Mouse (Mus musculus) kidney, adult 8-10 months (tissue): Measurements from ENCODE around the gene Mef2d.

Experiments used
- DNase-seq, 2 experiments: peaks; one replicate each; pipeline ENCODE4 v3.0.0; 2022

Mef2d gene

GRCm38 (mm10) chr3:88141787-88142523 is at the start of gene Mef2d:
Mef2d (plus strand) TSS chr3:88142372.
- DNase-seq, result peak; percentile 94

DNA sequence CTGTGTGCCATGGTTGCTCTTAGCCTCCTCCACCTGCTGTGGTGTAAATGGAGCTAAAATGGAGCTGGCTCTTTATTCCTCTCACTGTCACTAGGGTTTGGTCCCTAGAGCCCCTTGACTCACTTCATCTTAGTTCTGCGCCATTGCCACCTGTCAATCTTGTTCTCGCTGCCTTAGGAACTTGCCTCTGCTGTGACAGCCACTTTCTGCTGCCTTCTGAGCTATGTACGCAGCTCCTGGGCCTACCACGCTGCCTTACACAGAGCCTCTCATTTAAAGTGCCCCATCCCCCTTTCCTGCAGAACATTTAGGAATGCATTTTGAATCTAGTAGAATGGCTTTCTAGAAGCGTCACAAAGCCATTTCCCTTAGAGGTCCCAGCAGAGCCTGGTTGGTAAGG is 48.0 kb upstream of the Mef2d start:
- no peak for DNase-seq

- DNase-seq, result no peak
Measured at GRCm38 (mm10) chr3:88097666-88098065, 44.5 kb upstream of the Mef2d start.

DNA sequence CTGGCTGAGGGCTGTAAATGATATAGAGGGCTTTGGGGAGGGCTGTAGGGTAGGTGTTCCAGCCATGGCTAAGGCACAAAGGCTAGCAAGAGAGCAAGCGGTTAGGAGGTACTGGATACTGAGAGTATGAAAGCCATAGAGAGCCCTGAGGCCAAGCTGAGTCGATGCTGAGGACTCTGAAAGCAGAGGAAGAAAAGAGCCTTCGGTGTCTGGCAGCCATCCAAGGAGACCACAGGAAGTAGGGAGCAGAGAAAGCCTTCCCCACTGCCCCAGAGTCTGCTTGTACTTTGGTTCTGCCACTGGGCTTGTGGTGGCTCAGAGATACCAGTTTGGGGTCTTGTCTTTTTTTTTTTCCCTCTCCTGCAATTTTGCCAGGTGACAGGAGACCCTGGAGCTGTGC is 41.9 kb upstream of the Mef2d start:
- no peak for DNase-seq

DNA sequence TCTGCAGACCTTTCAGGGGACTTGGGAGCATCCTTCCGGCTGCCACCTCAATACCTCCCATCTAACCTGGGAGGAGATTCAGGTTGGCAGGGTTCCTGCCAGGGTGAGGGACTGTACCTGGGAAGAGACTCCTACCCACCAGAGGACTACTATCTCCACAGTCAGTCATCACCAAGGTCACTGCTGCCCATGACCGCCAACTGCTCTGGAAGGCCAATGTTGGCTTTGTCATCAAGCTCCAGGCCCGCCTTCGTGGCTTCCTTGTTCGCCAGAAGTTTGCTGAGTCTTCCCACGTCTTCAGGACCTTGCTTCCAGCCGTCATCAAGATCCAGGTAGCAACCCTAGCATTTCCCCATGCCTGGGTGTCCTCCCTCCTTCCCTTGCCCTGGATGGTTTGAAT is 40.4 kb upstream of the Mef2d start:
- DNase-seq, result no peak

- peak in 1 of 2 experiments; percentile 27 for DNase-seq
Measured at GRCm38 (mm10) chr3:88102196-88102595, 40.0 kb upstream of the Mef2d start.

- DNase-seq, result peak; percentile 23 to 33
Measured at GRCm38 (mm10) chr3:88102611-88103010, 39.6 kb upstream of the Mef2d start.

DNA sequence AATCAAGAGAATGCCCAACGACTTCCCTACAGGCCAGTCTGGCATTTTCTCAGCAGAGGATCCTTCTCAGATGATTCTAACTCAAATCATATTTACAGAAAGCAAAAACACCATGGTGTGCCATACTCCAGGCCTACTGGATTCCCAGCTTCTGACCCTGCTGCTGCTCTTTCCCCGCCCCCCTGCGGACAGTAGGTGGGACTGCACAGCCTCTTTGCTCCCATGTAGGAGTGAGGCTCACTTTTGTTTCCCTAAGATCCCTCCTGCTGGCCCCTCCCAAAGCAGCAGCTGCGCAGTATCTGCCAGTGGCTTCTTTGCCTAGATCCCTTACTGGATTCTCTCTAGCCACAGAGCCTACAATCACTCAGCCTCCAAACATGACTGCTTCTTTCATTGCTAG is 36.0 kb upstream of the Mef2d start:
- no peak for DNase-seq

DNA sequence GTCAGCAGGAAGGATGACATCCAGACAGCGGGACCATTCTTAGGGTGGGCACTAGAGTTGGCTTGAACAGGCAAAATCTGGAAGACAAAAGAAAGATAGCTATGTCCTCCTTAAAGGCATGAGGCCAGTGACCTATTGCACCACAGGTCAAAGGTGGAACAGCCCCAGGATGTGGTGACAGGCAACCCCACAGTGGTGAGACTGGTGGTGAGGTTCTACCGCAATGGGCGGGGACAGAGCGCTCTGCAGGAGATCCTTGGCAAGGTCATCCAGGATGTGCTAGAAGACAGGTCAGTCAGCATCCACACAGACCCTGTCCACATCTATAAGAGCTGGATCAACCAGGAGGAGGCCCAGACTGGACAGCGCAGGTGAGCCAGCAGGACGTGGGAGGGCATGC is 33.0 kb upstream of the Mef2d start:
- no peak for DNase-seq

DNA sequence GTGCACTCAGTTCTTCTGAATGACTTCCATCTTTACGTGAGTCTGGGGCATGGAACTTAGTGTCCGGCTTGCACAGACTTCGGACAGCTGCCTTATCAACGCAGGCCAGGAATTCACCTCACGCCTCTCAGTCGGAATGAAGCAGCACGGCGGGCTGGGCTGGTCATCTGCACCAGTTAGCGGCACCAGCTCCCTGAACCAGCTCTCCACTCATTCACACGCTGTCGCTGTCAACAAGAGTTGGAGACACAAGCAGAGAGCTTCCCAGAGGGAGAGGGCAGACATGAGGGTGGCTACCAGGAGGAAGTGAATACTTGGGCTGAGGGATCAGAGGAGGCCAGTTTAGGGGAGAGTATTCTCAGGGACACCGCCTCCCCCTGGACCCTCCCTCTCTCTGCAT is 27.8 kb upstream of the Mef2d start:
- DNase-seq, result no peak

- DNase-seq, result no peak
Measured at GRCm38 (mm10) chr3:88120117-88120651, 22.0 kb upstream of the Mef2d start.

GRCm38 (mm10) chr3:88121164-88122131 is 20.7 kb upstream of the Mef2d start:
- DNase-seq, result no peak

DNA sequence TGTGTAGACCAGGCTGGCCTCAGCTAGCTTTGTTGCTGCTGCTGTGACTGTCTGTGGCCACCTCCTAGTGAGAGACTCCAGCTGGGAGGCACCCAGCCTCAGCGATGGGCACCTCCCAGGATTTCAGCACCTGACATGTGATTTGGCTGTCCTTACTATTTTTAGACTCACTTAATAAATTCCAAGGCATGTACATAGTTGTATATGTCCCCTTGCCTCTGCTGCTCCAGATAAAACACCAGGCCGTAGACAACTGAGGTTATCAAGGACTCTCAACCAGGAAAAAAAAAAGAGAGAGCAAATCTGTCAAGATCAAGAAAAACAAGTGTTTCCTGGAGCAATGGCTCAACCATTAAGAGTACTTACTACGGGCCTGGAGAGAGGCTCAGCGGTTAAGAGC is 17.0 kb upstream of the Mef2d start:
- DNase-seq, result no peak

DNA sequence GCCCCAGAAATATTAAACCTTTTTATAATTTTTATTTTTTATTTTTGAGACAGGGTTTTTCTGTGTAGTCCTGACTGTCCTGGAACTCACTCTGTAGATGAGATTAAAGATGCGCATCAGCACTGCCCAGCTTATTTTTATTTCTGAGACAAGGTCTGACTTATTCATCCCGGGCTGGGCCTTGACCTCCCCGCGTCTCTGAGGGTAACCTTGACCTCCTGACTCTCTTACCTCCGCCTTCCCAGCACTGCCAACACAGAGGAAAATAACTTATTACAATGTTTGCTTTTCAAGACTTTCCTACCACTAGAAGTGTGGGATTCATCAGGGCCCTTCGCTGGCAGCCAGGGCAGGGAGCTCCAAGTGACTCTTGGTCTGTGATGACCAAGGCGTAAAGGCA is 16.0 kb upstream of the Mef2d start:
- no peak for DNase-seq

- no peak for DNase-seq
Measured at GRCm38 (mm10) chr3:88127636-88128035, 14.5 kb upstream of the Mef2d start.

DNA sequence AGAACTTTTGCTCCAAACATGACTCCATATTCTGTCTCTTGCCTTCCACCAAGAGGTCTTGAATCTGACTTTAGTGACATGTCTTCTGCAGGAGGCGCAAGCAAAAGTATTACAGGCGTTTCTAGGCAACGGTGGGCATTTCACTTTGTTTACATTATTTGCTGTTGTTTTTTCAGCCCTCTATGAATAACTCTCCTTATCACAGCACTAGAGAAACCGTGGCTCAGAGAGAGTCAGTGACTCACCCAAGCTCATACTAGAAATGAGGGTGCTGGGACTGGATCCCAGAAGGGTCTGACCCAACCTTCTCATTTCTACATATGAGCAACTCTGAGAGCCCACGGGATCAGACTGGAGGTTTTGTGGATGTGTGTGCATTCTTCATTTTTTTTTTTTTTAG is 14.1 kb upstream of the Mef2d start:
- no peak for DNase-seq

DNA sequence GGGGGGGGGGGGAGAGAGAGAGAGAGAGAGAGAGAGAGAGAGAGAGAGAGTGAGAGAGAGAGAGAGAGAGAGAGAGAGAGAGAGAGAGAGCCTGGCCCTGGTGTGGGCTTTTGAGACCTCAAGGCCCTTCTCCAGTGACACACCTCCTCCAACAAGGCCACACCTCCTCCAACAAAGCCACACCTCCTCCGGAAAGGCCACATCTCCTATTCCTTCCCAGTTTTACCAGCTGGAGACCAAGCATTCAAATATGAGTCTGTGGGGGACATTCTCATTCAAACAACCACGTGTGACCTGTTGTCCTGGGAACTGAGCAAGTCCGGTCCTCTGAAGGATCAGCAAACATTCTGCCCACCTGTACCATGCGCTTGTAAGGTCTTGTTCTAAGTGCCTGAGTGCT is 13.2 kb upstream of the Mef2d start:
- no peak for DNase-seq

DNA sequence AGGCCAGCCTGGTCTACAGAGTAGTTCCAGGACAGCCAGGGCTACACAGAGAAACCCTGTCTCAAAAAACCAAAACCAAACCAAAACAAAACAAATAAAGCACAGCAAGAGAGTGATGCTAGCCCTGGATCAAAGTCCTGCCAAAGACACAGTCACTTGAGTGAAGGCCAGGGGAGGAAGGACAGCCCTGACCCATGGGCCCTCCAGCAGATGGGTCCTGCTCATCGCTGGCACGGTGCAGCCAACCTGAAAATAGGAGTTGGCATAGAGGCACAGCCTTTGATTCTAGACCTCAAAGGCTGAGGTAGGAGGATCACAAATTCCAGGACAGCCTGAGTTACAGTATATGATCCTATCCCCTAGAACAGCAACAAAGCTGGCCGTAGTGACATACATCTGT is 11.1 kb upstream of the Mef2d start:
- DNase-seq, result no peak

- DNase-seq, result no peak
Measured at GRCm38 (mm10) chr3:88132492-88132891, 9.7 kb upstream of the Mef2d start.

- DNase-seq, result no peak
Measured at GRCm38 (mm10) chr3:88133187-88133771, 8.9 kb upstream of the Mef2d start.

GRCm38 (mm10) chr3:88136346-88136745 is 5.8 kb upstream of the Mef2d start:
- no peak for DNase-seq

GRCm38 (mm10) chr3:88136945-88137494 is 5.2 kb upstream of the Mef2d start:
- no peak for DNase-seq

GRCm38 (mm10) chr3:88137821-88138220 is 4.4 kb upstream of the Mef2d start:
- DNase-seq, result no peak
